Mouse (Mus musculus) heart, adult 8-10 months (tissue): Measurements from ENCODE around the gene Wipi1. TPM values are rescaled to one million over a fixed set of nuclear protein-coding genes. Genes with fewer than 3 reads are reported as not detected.

ENCODE experiments used
- DNase-seq: peaks from one replicate; pipeline ENCODE4 v3.0.0; 2022; ENCODE audit warnings: low spot score
- total RNA-seq, 4 experiments: library from RNA; stranded (reverse); gene quantifications; 2 replicates each; pipeline ENCODE4 v1.2.4; 2022

The Wipi1 gene
- total RNA-seq, 4 experiments from 2014 or later, result 110 to 141 (median 120) TPM

DNA sequence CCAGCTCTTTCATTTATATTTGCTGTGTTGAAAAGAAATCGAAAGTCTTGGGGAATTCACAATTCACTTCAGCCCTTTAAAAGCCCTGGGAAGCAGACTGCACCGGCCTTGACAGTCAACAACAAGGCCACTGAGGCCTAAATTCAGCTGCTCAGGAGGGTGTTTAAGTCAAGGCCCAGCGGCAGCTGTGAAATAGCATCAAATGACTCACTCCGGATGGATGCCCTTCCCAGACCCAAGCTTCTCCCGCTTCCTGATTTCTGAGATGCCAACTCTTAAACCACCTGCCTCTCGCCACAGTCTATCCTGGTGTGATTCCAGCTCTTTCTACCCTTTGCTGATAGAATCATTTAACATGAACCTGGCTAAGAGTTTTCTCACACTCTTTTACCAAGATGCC is 8.6 kb upstream of the Wipi1 start:
- no peak for DNase-seq

DNA sequence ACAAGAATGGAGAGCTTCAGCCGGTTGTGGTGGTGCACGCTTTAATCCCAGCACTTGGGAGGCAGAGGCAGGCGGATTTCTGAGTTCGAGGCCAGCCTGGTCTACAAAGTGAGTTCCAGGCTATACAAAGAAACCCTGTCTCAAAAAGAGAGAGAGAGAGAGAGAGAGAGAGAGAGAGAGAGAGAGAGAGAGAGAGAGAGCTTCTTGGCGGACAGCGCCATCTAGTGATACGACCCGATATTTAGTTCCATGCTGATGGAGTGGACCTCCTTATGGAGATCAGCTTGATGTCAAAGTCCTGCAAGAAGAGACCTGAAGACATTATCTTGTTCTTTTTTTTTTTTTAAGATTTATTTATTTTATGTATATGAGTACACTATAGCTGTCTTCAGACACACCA is 7.3 kb upstream of the Wipi1 start:
- DNase-seq, result peak; percentile 48

DNA sequence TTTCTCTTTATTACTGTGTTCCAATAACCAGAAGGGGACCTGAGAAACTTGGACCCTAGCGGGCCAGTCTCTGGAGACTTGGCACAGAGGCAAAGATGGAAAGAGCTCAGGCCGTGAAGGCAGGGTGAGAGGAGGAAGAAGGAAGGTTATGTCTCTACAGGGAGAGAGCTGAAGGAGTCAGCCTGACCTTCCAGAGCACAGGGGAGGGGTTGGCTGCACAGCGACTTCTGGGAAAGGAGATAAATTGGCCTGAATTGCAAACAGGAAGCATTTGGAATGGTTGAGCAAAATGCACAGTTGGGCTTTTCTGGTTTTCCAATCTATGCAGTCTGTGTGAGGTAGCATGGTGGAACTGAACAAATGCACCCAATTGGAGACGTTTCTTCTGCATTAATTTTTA is 5.0 kb upstream of the Wipi1 start:
- DNase-seq, result no peak

DNA sequence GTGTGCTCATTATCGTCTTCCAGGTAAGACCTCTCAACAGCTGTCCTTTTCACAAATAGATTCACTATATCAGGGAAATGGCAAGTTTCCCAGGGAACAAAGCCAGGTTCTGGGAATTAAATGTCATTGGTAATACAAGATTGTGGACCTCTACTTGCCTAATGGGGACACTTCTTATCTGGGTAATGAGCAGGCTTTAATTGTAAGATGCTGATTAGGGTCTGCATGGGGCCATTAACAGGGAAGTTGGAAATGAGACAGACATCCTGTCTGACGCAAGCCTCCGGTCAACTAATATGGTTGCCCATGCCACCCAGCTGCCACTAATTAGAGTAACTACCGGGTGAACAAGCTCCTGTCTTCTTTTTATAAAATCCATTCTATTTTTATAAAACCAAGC is 4.6 kb upstream of the Wipi1 start:
- no peak for DNase-seq

DNA sequence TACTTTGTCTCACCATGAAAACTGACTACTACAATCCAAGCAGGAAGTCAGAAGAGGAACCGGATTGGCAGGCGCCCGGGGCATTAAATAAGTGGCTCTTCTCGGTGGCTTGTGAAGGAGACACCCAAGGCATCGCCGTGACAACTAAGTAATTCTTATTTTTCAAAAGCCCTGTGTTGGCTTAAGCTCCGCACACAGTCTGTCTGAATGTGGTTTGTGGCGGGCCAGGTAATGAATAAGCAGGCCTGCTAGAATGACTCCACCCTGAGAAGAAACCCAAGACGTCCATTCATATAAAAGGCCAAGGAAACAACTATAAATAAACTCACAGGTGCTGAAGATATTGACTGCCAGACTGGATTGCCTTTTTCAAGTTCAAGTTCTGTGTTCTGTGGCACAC is 3.5 kb upstream of the Wipi1 start:
- no peak for DNase-seq

DNA sequence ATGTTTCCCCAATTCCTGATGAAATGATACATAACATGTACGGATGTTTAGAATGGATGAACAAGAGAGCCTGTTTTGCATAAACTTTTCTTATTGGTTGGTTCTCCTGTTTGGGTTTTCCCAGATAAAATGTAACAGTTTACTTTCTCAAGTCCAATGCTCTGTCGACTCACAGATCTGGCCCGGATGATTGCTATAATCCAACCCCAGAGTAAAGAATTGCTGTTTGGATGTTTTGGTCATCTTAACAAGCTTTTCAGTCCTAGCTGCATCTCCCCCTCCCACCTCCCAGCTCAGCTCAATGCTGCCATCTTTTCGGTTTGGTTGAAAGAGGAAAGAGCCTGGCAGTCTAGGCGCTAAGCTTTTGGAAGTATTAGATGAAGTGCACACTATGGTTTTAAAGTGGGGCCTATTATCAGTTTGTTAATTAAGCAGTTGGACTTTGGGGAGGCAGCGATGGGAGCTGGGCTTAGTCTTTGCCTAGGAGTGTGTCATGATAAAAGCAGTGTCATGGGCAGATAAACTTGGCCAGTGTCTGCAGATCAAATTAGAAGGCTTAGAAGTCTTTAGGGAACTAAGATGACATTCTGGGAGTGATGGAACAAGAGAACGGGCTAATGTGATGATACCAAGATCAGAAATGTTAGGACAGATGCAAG is 1.2 kb upstream of the Wipi1 start:
- DNase-seq, result no peak

DNA sequence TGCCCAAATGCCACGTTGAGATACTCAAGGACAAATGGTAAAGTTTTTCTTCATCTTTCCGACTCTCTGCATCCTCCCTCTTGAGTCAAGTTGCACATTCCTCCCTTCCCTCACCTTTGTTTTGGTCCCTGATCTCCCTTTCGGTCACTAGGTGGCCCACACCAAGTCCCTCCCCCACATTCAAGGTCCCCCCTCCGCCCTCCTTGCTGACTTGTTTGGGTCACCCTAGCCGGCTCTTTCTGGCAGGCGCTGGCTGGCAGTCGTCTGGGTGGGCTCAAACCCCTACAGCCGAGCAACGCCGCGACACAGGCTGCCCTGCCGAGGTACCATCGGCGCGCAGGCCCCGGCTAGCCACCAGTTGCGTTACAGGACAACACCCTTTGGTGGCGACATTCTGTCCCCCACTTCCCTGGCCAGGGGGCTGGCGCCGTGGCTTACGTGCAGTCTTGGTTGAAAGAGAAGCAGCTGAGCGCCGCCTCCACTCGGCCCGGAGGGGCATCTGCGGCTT is 918 bp downstream of the Wipi1 start:
- no peak for DNase-seq

DNA sequence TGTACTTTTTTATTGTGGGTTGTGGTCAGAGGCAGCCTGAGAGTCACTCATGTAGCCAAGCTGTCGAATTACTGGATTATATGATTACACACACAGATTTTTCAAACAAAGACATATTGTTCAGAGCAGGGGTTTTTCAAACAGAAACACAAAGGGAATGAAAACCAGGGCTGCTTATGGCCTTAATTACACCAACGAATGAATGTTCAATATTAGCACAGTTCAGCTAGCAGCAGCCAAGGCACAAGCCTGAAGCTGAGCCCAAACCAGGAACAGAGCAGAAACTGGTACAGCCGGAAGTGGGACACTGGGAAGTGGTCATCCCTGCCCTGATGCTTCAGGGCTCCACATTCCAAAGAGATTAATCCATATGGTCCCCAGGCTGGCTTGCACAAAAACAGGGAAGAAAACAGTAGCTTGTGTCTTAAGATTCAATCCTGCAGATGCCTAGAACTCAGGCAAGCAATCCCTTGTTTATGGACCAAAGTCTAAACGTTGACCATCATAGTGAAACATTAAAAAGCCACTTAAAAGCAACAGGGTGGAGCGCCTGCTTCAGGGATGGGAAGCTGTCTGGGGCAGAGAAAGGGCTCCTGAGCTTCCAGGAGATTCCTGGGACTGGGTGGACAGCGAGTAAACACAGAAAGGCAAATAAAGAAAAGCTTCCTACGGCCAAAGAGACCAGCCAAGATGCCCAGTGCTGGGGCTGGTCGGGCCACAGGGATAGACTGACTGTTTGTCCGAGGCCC is 1.5 kb downstream of the Wipi1 start:
- no peak for DNase-seq

DNA sequence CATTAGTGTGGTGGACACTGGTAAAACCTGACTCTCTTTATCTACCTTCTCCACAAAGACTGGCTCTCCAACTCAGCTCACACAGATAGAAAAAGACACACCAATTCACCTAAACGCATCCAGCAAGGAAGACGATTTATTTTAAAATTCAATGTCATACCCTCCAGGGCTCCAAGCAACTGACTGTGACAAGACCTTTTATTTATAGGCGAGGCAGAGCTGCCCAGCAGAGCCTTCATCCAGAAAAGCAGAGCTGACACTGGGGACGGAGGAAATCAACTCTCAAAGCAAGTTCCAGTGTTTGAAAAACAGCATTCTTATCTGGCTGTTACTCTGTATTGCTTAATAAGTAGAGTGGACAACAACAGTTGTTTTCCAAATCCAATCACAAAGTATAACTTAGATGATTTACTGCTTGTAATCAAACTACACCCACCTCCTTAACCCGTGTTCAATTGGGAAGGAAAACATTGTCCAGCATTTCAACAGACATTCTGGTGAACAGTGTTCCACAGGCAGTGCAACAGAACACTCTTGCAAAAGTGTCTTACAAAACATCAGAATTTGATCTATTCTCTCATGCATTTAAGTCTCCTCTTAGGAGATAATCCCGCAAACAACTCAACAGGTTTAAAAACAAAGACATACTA is 2.7 kb downstream of the Wipi1 start:
- DNase-seq, result no peak

DNA sequence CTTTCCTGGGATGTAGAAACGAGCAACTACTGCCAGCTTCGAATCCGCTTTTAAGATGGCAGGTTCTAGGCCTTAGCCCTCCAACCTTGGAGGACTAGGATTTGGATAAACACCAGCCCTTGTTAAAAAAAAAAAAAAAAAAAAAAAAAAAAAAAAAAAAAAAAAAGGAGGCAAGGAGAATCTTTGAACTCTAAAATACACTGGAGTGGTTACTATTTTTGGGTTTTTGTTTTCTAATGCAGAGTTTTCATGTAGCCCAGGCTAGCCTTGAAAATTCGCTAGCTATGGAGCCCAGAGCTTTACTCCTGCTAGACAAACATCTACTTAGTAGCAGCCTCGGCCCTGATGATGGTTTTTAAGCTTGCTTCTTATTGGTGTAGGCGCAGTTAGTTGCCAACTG is 4.2 kb downstream of the Wipi1 start:
- DNase-seq, result no peak

DNA sequence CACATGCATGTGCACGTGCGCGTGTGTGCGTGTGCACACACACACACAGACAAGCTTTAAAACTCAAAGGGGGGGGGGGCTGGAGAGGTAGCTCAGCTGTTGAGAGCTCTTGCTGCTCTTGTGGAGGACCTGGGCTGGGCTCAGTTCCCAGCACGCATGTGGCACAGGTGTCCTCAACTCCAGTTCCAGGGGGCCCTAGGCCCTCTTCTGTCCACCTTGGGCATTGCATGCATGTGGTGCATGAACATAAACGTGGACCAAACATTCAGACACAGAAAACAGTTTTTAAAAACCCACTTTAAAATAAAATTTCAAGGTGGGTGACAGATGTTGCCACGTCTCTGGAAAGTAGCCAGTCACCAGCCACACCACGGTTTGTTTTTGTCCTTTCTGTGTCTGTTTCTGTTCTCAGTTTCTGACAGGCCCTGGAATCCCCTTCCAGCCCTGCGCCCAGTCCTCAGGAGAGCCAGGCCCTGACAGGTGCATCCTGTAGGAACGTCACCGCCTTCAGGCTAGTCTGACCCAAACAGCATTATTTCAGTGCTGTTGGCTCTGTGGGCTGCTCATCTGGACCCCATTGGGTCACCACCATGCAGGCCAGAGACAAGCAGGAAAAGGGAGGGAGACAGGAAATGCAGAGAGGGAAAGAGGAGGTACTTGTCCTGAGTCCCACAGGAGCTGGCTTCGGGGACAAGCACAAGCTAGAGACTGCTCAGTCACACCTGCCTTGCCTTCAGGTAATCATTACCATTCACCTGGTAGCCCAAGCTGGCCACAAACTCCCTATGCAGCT is 12.8 kb downstream of the Wipi1 start:
- DNase-seq, result no peak

DNA sequence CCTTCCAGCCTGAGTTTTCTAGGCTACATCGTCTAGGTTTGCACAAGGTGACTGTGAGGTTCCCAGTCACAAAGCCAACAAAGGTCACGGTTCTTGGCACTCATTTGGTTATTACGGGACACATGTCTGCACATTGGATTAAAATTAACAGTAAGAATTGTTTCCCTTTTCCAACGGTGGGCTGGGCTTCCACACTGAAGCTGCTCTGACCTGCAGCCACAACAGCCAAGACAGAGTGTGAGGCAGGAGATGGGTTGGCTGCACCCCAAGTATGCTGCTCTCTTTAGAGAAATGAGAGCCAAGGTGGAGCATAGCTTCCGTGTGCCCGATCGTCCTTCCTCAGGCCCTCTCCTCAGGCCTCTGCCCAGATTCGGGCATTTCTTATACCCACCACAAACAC is 17.0 kb downstream of the Wipi1 start:
- DNase-seq, result no peak

DNA sequence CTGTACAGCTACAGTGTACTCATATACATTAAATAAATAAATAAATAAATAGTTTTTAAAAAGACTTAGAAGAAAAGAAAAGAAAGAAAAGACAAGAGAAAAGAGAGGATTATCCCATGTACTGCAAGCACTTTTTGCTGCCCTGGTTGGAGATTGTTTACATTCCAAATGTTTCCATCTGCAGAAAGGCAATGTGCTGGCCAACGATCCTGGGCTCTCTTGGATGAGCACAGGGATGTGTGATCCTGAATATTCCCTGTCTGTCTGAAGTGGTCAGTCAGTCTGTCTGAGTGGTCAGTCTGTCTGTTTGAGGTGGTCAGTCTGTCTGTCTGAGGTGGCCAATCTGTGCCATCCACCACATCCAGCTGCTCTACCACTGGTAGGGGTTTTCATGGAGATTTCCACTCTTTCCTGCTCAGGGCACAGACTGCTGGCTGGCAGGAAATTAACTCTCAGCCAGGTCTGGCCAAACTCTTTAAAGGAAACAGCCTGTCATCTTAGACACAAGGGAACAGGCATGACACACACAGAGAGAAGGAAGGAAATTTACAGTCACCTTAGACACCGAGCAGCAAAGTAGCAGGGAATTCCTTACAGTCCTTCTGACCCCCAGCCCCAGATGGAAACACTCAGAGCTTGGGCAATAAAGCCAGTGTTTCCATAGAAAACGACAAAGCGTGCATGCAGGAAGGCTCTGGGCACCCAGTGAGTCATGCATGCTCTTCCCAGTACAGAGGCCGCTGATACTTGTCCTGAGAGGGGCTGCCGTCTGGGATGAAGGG is 18.4 kb downstream of the Wipi1 start:
- DNase-seq, result no peak

DNA sequence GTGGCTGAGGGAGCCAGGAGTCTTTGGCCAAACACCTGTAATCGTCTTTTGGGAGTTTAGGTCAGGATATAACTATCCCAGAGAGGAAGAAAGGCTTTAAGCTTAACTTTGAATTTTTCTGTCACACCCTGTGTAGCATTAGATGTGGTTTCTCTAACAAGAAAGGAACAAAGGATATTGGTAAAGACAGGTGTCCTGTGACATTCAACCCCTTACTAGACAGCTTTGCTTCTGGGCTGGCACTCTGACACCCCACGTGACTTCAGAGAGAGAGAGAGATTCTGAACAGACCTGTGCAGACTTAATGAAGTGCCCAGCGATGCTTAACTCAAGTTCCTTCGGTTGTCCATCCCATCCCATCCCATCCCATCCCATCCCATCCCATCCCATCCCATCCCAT is 20.3 kb downstream of the Wipi1 start:
- DNase-seq, result no peak

DNA sequence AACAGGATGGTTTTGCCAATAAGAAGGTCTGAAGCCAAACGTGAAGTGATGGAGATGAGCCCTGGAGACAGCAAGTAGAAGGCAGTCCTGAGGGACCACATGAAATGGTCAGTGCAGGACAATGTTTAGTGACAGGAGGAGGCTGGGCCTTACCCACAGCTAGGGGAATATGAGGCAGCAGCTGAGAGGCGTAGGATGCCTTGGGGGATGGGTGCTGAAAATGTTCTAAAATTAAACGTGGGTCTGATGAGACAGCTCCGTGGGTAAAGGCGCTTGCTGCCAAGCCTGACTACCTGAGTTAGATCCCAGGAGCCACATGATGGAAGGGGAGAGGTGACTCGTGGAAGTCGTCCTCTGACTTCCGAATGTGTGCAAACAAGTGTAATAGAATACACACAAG is 21.8 kb downstream of the Wipi1 start:
- peak; percentile 60 for DNase-seq

DNA sequence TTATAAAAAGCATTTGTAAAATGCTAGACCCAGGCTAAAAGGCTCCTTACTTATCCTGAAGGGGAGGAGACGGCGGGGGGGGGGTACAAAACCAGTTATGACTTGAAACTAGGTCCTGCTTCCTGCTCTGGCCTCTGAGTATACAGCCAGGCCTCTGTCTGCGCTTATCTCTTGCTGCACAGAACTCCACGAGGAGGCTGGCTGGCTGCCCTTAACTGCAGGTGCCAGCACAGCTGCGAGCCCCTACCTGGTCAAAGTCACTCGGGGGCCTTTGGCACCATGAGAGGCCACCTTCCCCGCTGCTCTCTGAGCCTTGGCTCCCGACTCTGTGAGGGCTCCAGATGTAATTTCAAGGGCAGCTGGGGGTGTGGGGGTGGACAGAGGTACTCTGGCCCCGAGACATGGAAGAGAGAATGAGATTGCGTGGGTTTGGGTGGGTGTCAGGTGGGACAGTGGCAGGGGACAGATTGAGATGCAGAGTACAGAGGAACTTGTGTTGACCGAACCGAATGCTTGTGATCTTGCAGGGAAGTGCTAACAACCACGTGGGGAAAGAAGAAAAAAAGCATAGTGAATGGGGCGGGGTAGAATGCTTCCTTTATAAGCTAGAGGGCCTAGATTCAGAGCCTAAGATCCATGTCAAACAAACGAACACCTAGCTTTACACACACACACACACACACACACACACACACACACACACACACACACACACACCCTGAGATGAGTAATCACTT is 24.0 kb downstream of the Wipi1 start:
- peak; percentile 56 for DNase-seq

DNA sequence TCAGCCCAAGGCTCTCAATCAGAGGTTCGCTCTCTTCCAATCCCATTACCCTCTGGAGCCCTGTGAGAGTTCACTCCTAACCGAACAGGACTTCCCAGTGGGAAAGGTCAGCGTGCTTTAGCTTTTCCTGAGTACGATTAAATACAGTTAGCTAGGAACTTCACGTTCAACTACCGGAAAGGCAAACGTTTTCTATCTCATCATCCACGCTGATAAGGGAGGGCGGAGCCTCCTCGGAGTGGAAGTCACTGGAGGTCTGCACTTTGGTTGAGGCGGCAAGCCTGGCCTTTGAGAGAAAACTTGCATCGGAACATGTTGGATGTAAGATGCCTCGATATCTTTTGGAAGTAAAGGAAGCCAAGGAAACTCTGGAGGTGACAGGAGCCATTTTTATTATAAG is 24.7 kb downstream of the Wipi1 start:
- no peak for DNase-seq

DNA sequence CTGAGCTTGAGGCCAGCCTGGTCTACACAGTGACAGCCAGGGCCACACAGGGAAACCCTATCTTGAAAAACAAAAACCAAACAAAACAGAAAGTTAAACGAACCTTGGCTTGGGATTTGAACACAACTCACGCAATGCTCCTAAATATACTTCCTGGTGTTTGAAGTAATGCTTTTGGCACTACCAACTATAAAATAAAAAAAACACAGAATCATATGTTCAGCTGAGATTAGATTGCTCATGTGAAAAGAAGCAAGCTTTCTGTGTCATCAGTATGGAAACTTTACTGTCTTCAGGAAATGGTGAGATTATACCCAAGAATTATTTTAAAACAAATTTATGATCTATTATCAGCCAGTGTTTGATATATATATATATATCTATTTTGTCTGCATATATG is 25.3 kb downstream of the Wipi1 start:
- DNase-seq, result no peak

DNA sequence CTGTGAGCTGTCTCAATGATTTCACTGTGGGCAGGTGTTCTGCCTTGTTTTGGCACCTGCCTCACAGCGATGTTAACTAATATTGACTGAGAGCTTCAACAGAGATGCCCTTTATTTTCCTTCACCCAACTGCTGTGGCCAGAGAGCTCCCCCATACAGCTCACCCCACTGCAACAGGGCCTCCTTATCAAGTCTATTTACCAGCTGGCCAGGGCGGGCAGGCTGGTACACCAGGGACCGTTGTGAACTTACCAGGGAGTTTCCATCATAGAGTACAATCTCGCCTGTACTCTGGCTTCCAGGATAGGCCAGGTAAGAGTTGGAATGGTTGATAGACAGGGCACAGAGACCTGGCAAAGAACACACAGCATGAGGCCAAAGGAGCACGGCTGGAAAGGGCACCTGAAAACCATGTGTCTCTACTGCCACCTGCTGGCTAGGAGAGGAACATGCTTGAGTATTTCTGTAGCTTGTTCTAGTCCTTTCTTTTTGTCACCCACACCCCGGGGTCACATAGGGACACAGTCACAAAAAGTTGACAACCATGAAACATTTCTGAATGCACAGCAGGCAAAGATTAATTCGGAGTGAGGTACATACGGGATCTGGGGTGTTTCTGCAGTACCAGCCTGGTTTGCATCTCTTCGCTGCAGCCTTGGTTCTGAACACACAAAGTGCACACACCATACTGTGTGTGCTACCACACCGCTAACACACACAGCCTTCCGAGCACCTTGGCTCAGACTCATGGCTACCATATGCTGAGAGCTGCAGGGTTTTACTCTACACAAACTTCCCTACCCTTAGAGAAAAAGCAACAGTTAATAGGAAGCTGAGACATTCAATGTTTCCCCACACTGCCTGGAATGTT is 26.7 kb downstream of the Wipi1 start:
- DNase-seq, result peak; percentile 70

DNA sequence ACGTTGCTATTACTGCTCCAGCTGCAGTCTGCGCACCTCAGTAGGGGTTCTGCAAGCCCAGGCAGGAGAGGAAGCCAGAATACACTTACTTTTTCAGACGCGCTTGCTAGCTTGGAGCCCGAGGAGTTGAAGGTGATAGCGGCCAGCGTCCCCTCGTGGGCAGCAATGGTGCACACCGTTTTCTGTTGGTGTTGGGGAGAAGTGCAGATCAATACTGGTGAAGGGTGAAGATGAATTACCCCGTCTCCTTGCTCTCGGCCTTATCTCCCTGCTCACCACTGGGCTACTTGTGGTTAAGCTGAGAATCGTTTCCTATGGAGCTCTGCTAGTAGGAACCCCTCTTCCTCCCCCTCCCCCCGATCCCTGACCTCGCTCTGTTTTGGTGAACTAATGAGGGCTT is 27.8 kb downstream of the Wipi1 start:
- DNase-seq, result no peak
